Mouse (Mus musculus): Measurements from ENCODE around the gene Armh1. TPM values are rescaled to one million over a fixed set of nuclear protein-coding genes. Genes with fewer than 3 reads are reported as not detected.

The Armh1 gene
- total RNA-seq, 1 experiment = 0.18 TPM

GRCm38 (mm10) chr4:117220741-117221515 lies 31.0 kb downstream of the Armh1 start:
- H3K4me3 ChIP-seq (ENCODE audit: insufficient read depth in 1 of 2, low read depth in 1 of 2, low read length in 2 of 2, poor library complexity in 1 of 2, severe bottlenecking in 1 of 2) = no peak overlapping the region
- no peaks in the 10 kb centered on the region for H3K36me3 ChIP-seq (ENCODE audit: control insufficient read depth, insufficient read depth, low read length, poor library complexity, severe bottlenecking)
- TF ChIP-seq MAFK (IDR thresholded peaks at IDR 0.05; ENCODE audit: insufficient read depth, low read depth, low read length) = no peak
- no peak for TF ChIP-seq HCFC1 (IDR thresholded peaks at IDR 0.05; ENCODE audit: borderline replicate concordance, insufficient read depth, low read length)
- TF ChIP-seq ZNF384 (IDR thresholded peaks at IDR 0.05; ENCODE audit: low read depth, low read length) = no peak
- TF ChIP-seq CHD2 (IDR thresholded peaks at IDR 0.05; ENCODE audit: low read depth, low read length) = no peak
- no peak for TF ChIP-seq ZC3H11A (IDR thresholded peaks at IDR 0.05; ENCODE audit: borderline replicate concordance, low read depth, low read length)
- peaks cover 2 to 3% of the 10 kb centered on the region in 2 experiments; a peak in 1 of 4 replicates for H3K4me1 ChIP-seq (ENCODE audit: control insufficient read depth in 2 of 2, insufficient read depth in 2 of 2, low read length in 2 of 2, poor library complexity in 1 of 2)
- in situ Hi-C loops (cut with MboI; ENCODE audit: low sequenced_read_pairs in 2 of 2, unreplicated experiment in 2 of 2) = no loop called here
- no peaks in the 10 kb centered on the region for H3K9me3 ChIP-seq (ENCODE audit: control insufficient read depth, insufficient read depth, low read depth, low read length)
- H3K9ac ChIP-seq (ENCODE audit: insufficient read depth, low read depth, low read length, poor library complexity, severe bottlenecking) = no peak overlapping the region
- no peak for DNase-seq (ENCODE audit: low read depth, low spot score)
- H3K27ac ChIP-seq (ENCODE audit: insufficient read depth, low read depth, low read length, poor library complexity, severe bottlenecking) = no peak overlapping the region

GRCm38 (mm10) chr4:117218517-117219219 lies 33.3 kb downstream of the Armh1 start:
- TF ChIP-seq HCFC1 (IDR thresholded peaks at IDR 0.05; ENCODE audit: borderline replicate concordance, insufficient read depth, low read length) = no peak
- no peak for TF ChIP-seq ZC3H11A (IDR thresholded peaks at IDR 0.05; ENCODE audit: borderline replicate concordance, low read depth, low read length)
- no peak for TF ChIP-seq CHD2 (IDR thresholded peaks at IDR 0.05; ENCODE audit: low read depth, low read length)
- no peak for TF ChIP-seq ZNF384 (IDR thresholded peaks at IDR 0.05; ENCODE audit: low read depth, low read length)
- no peak overlapping the region for H3K4me3 ChIP-seq (ENCODE audit: insufficient read depth in 1 of 2, low read depth in 1 of 2, low read length in 2 of 2, poor library complexity in 1 of 2, severe bottlenecking in 1 of 2)
- H3K27ac ChIP-seq (ENCODE audit: insufficient read depth, low read depth, low read length, poor library complexity, severe bottlenecking) = no peak overlapping the region
- no peaks in the 10 kb centered on the region for H3K9me3 ChIP-seq (ENCODE audit: control insufficient read depth, insufficient read depth, low read depth, low read length)
- H3K9ac ChIP-seq (ENCODE audit: insufficient read depth, low read depth, low read length, poor library complexity, severe bottlenecking) = no peak overlapping the region
- no peak for DNase-seq (ENCODE audit: low read depth, low spot score)
- in situ Hi-C loops (cut with MboI; ENCODE audit: low sequenced_read_pairs in 2 of 2, unreplicated experiment in 2 of 2) = no loop called here
- no peaks in the 10 kb centered on the region for H3K36me3 ChIP-seq (ENCODE audit: control insufficient read depth, insufficient read depth, low read length, poor library complexity, severe bottlenecking)
- H3K4me1 ChIP-seq (ENCODE audit: control insufficient read depth in 2 of 2, insufficient read depth in 2 of 2, low read length in 2 of 2, poor library complexity in 1 of 2) = peaks cover 2 to 3% of the 10 kb centered on the region in 2 experiments; a peak in 1 of 4 replicates

GRCm38 (mm10) chr4:117217029-117217428 lies 34.9 kb downstream of the Armh1 start:
- Histone ChIP-seq H3K27ac (ENCODE audit: insufficient read depth, low read depth, low read length, poor library complexity, severe bottlenecking) (no peak overlapping the region), H3K9me3 (ENCODE audit: control insufficient read depth, insufficient read depth, low read depth, low read length) (no peaks in the 10 kb centered on the region), H3K36me3 (ENCODE audit: control insufficient read depth, insufficient read depth, low read length, poor library complexity, severe bottlenecking) (no peaks in the 10 kb centered on the region), H3K9ac (ENCODE audit: insufficient read depth, low read depth, low read length, poor library complexity, severe bottlenecking) (no peak overlapping the region), H3K4me3 (ENCODE audit: insufficient read depth in 1 of 2, low read depth in 1 of 2, low read length in 2 of 2, poor library complexity in 1 of 2, severe bottlenecking in 1 of 2) (no peak overlapping the region), H3K4me1 (ENCODE audit: control insufficient read depth in 2 of 2, insufficient read depth in 2 of 2, low read length in 2 of 2, poor library complexity in 1 of 2) (peaks cover 2 to 4% of the 10 kb centered on the region in 2 experiments; a peak in 1 of 4 replicates)
- no peak for DNase-seq (ENCODE audit: low read depth, low spot score)
- in situ Hi-C loops (cut with MboI; ENCODE audit: low sequenced_read_pairs in 2 of 2, unreplicated experiment in 2 of 2) = no loop called here
- TF ChIP-seq CHD2 (IDR thresholded peaks at IDR 0.05; ENCODE audit: low read depth, low read length) = no peak
- TF ChIP-seq ZC3H11A (IDR thresholded peaks at IDR 0.05; ENCODE audit: borderline replicate concordance, low read depth, low read length) = no peak
- no peak for TF ChIP-seq ZNF384 (IDR thresholded peaks at IDR 0.05; ENCODE audit: low read depth, low read length)
- TF ChIP-seq HCFC1 (IDR thresholded peaks at IDR 0.05; ENCODE audit: borderline replicate concordance, insufficient read depth, low read length) = no peak
- TF ChIP-seq MAFK (IDR thresholded peaks at IDR 0.05; ENCODE audit: insufficient read depth, low read depth, low read length) = no peak

- no peak overlapping the region for H3K27ac ChIP-seq (ENCODE audit: insufficient read depth, low read depth, low read length, poor library complexity, severe bottlenecking)
- peaks cover 2 to 6% of the 10 kb centered on the region in 2 experiments; a peak in 1 of 4 replicates for H3K4me1 ChIP-seq (ENCODE audit: control insufficient read depth in 2 of 2, insufficient read depth in 2 of 2, low read length in 2 of 2, poor library complexity in 1 of 2)
- no peak overlapping the region for H3K4me3 ChIP-seq (ENCODE audit: insufficient read depth in 1 of 2, low read depth in 1 of 2, low read length in 2 of 2, poor library complexity in 1 of 2, severe bottlenecking in 1 of 2)
- no peak overlapping the region for H3K9ac ChIP-seq (ENCODE audit: insufficient read depth, low read depth, low read length, poor library complexity, severe bottlenecking)
- in situ Hi-C loops (cut with MboI; ENCODE audit: low sequenced_read_pairs in 2 of 2, unreplicated experiment in 2 of 2) = no loop called here
- no peaks in the 10 kb centered on the region for H3K36me3 ChIP-seq (ENCODE audit: control insufficient read depth, insufficient read depth, low read length, poor library complexity, severe bottlenecking)
- DNase-seq (ENCODE audit: low read depth, low spot score) = no peak
- TF ChIP-seq HCFC1 (IDR thresholded peaks at IDR 0.05; ENCODE audit: borderline replicate concordance, insufficient read depth, low read length) = no peak
- H3K9me3 ChIP-seq (ENCODE audit: control insufficient read depth, insufficient read depth, low read depth, low read length) = no peaks in the 10 kb centered on the region
Measured at GRCm38 (mm10) chr4:117214250-117214649, 37.7 kb downstream of the Armh1 start.
